Mouse (Mus musculus) testis, postnatal 10 days (tissue): ENCODE data around the gene Gm49358.
A peak's percentile ranks its signal among the peaks of the same experiment; 100 is the strongest.

Experiments
- DNase-seq: peaks from one replicate; pipeline ENCODE4 v3.0.0; 2021; ENCODE audit warnings: low spot score

The Gm49358 gene

GRCm38 (mm10) chr10:86763672-86764071 lies at the start of gene Gm49358:
Gm49358 (plus strand) TSS chr10:86763972.
- no peak for DNase-seq

GRCm38 (mm10) chr10:86727548-86727980 lies 36.2 kb upstream of the Gm49358 start:
- DNase-seq = no peak

- DNase-seq = no peak
These were observed 35.6 kb upstream of the Gm49358 start for GRCm38 (mm10) chr10:86728176-86728575.

- peak; percentile 93 for DNase-seq
These were observed 32.8 kb upstream of the Gm49358 start for GRCm38 (mm10) chr10:86730823-86731499.

- no peak for DNase-seq
These were observed 32.3 kb upstream of the Gm49358 start for GRCm38 (mm10) chr10:86731500-86731863.

- DNase-seq = no peak
These were observed 28.7 kb upstream of the Gm49358 start for GRCm38 (mm10) chr10:86735036-86735435.

- no peak for DNase-seq
These were observed 20.9 kb upstream of the Gm49358 start for GRCm38 (mm10) chr10:86742918-86743317.

- no peak for DNase-seq
These were observed 19.5 kb upstream of the Gm49358 start for GRCm38 (mm10) chr10:86744306-86744705.

GRCm38 (mm10) chr10:86755816-86756502 lies 7.8 kb upstream of the Gm49358 start:
- no peak for DNase-seq

GRCm38 (mm10) chr10:86757724-86758123 lies 6.0 kb upstream of the Gm49358 start:
- no peak for DNase-seq

GRCm38 (mm10) chr10:86758211-86758610 lies 5.6 kb upstream of the Gm49358 start:
- DNase-seq = no peak

GRCm38 (mm10) chr10:86761236-86761635 lies 2.5 kb upstream of the Gm49358 start:
- DNase-seq = no peak

- DNase-seq = no peak
These were observed 1.9 kb upstream of the Gm49358 start for GRCm38 (mm10) chr10:86761722-86762383.

GRCm38 (mm10) chr10:86762384-86762730 lies 1.4 kb upstream of the Gm49358 start:
- no peak for DNase-seq

GRCm38 (mm10) chr10:86765344-86765966 lies 1.7 kb downstream of the Gm49358 start:
- no peak for DNase-seq

- DNase-seq = no peak
These were observed 5.4 kb downstream of the Gm49358 start for GRCm38 (mm10) chr10:86769216-86769615.

GRCm38 (mm10) chr10:86769797-86770196 lies 6.0 kb downstream of the Gm49358 start:
- DNase-seq = no peak

GRCm38 (mm10) chr10:86771701-86772100 lies 7.9 kb downstream of the Gm49358 start:
- no peak for DNase-seq

- no peak for DNase-seq
These were observed 8.5 kb downstream of the Gm49358 start for GRCm38 (mm10) chr10:86772231-86772631.

GRCm38 (mm10) chr10:86773360-86773759 lies 9.6 kb downstream of the Gm49358 start:
- DNase-seq = no peak

GRCm38 (mm10) chr10:86776281-86776680 lies 12.5 kb downstream of the Gm49358 start:
- no peak for DNase-seq

GRCm38 (mm10) chr10:86777614-86778319 lies 14.0 kb downstream of the Gm49358 start:
- no peak for DNase-seq
